Mouse (Mus musculus) CH12.LX (cell line): ENCODE data around the gene Nob1. TPM values are rescaled to one million over a fixed set of nuclear protein-coding genes. Genes with fewer than 3 reads are reported as not detected.

Source experiments
- DNase-seq: peaks from one replicate; pipeline ENCODE4 v3.0.0-alpha.2; 2013; ENCODE audit errors: extremely low read depth
- H3K27ac ChIP-seq: 2 replicates; pipeline ENCODE4 v1.5.1; 2012; ENCODE audit warnings: low read depth, mild to moderate bottlenecking, control low read depth, moderate library complexity; ENCODE audit not compliant: insufficient read depth
- H3K27me3 ChIP-seq: replicated peaks from 2 replicates; pipeline ENCODE3; 2012; ENCODE audit warnings: inconsistent platforms
- H3K36me3 ChIP-seq, 2 experiments: replicated peaks in 1 of 2; 2 replicates each; pipeline versions ENCODE3 to v1.6.1; 2012; ENCODE audit warnings: inconsistent platforms in 1 of 2, low read length in 1 of 2, mild to moderate bottlenecking in 1 of 2, mixed read lengths in 1 of 2, moderate library complexity in 1 of 2; ENCODE audit not compliant: control insufficient read depth in 1 of 2, insufficient read depth in 1 of 2
- H3K4me1 ChIP-seq, 2 experiments: 2 replicates each; pipeline ENCODE4 v1.6.1; 2012; ENCODE audit warnings: inconsistent platforms in 1 of 2, moderate library complexity in 1 of 2; ENCODE audit not compliant: insufficient read depth in 2 of 2, control insufficient read depth in 1 of 2
- H3K4me2 ChIP-seq: 2 replicates; pipeline ENCODE4 v1.6.1; 2012; ENCODE audit warnings: low read depth, mild to moderate bottlenecking, control low read depth; ENCODE audit not compliant: poor library complexity, insufficient read depth, severe bottlenecking
- H3K4me3 ChIP-seq, 3 experiments: fragments of 150-350 bp in 1 of 3; sonication (generic) in 1 of 3; replicated peaks in 1 of 3; 2 replicates each; pipeline versions ENCODE3 to v1.5.1; 2011 to 2012; ENCODE audit warnings: low read depth in 2 of 3, low read length in 2 of 3, mild to moderate bottlenecking in 2 of 3, moderate library complexity in 2 of 3, control low read depth in 1 of 3, improper control_type of control experiment in 1 of 3, inconsistent platforms in 1 of 3, mixed read lengths in 1 of 3; ENCODE audit not compliant: poor library complexity in 1 of 3
- H3K79me2 ChIP-seq: replicated peaks from 2 replicates; pipeline ENCODE4 v1.6.1; 2012; ENCODE audit warnings: mild to moderate bottlenecking, moderate library complexity; ENCODE audit not compliant: control insufficient read depth, poor library complexity, insufficient read depth, severe bottlenecking; ENCODE audit errors: extremely low read depth
- H3K9ac ChIP-seq: 2 replicates; pipeline ENCODE4 v1.6.1; 2012; ENCODE audit warnings: low read depth, mild to moderate bottlenecking, control low read depth, moderate library complexity; ENCODE audit not compliant: insufficient read depth
- H3K9me3 ChIP-seq: replicated peaks from 2 replicates; pipeline ENCODE3; 2012; ENCODE audit warnings: low read length, inconsistent platforms, mixed read lengths
- BHLHE40 ChIP-seq: IDR thresholded peaks from 2 replicates; pipeline ENCODE4 v1.6.1; 2011; ENCODE audit warnings: mild to moderate bottlenecking, low read depth, low read length, improper control_type of control experiment
- CHD2 ChIP-seq: IDR thresholded peaks from 2 replicates; pipeline ENCODE4 v1.6.1; 2011; ENCODE audit warnings: low read length, improper control_type of control experiment
- CTCF ChIP-seq, 2 experiments: IDR thresholded peaks in 1 of 2; conservative IDR thresholded peaks in 1 of 2; 2 replicates each; pipeline ENCODE4 v1.5.1; 2011 to 2012; ENCODE audit warnings: low read depth in 2 of 2, low read length in 2 of 2, improper control_type of control experiment in 1 of 2, inconsistent platforms in 1 of 2, mild to moderate bottlenecking in 1 of 2, moderate library complexity in 1 of 2
- E2F4 ChIP-seq: IDR thresholded peaks from 2 replicates; pipeline ENCODE4 v1.6.1; 2011; ENCODE audit warnings: low read depth, low read length, improper control_type of control experiment; ENCODE audit not compliant: insufficient replicate concordance
- ELF1 ChIP-seq: IDR thresholded peaks from 2 replicates; pipeline ENCODE4 v1.6.1; 2014; ENCODE audit warnings: low read depth, mild to moderate bottlenecking, inconsistent platforms, low read length, improper control_type of control experiment
- ETS1 ChIP-seq: conservative IDR thresholded peaks from 2 replicates; pipeline ENCODE4 v1.6.1; 2012; ENCODE audit warnings: low read depth, mild to moderate bottlenecking, inconsistent platforms, low read length, improper control_type of control experiment, moderate library complexity
- GABPA ChIP-seq: IDR thresholded peaks from 2 replicates; pipeline ENCODE4 v1.6.1; 2012; ENCODE audit warnings: low read depth, low read length, improper control_type of control experiment, inconsistent platforms; ENCODE audit not compliant: insufficient replicate concordance
- HCFC1 ChIP-seq: IDR thresholded peaks from 2 replicates; pipeline ENCODE4 v1.6.1; 2012; ENCODE audit warnings: low read depth, mild to moderate bottlenecking, inconsistent platforms, low read length, improper control_type of control experiment
- JUND ChIP-seq: conservative IDR thresholded peaks from 2 replicates; pipeline ENCODE4 v1.6.1; 2011; ENCODE audit warnings: low read depth, low read length, improper control_type of control experiment
- MEF2A ChIP-seq: IDR thresholded peaks from 2 replicates; pipeline ENCODE4 v1.6.1; 2014; ENCODE audit warnings: low read depth, mild to moderate bottlenecking, inconsistent platforms, low read length, improper control_type of control experiment, borderline replicate concordance
- NRF1 ChIP-seq: IDR thresholded peaks from 2 replicates; pipeline ENCODE4 v1.6.1; 2014; ENCODE audit warnings: low read depth, mild to moderate bottlenecking, inconsistent platforms, low read length, improper control_type of control experiment, moderate library complexity
- PAX5 ChIP-seq: IDR thresholded peaks from 2 replicates; pipeline ENCODE4 v1.6.1; 2012; ENCODE audit warnings: low read length, inconsistent platforms, mixed read lengths
- POLR2A ChIP-seq: IDR thresholded peaks from 2 replicates; pipeline ENCODE4 v1.6.1; 2011; ENCODE audit warnings: low read depth, mild to moderate bottlenecking, improper control_type of control experiment, low read length
- TBP ChIP-seq: conservative IDR thresholded peaks from 2 replicates; pipeline ENCODE4 v1.6.1; 2011; ENCODE audit warnings: low read depth, low read length, improper control_type of control experiment
- TCF12 ChIP-seq: IDR thresholded peaks from 2 replicates; pipeline ENCODE4 v1.6.1; 2014; ENCODE audit warnings: low read depth, mild to moderate bottlenecking, inconsistent platforms, low read length, improper control_type of control experiment
- UBTF ChIP-seq: IDR thresholded peaks from 2 replicates; pipeline ENCODE4 v1.6.1; 2012; ENCODE audit warnings: low read depth, mild to moderate bottlenecking, inconsistent platforms, low read length, improper control_type of control experiment, moderate library complexity
- ZKSCAN1 ChIP-seq: IDR thresholded peaks from 2 replicates; pipeline ENCODE4 v1.6.1; 2012; ENCODE audit warnings: low read depth, inconsistent platforms, low read length, improper control_type of control experiment, borderline replicate concordance
- dilution Hi-C: fragments of 300-500 bp; cut with MboI; formaldehyde crosslinking; loops from 2 replicates; pipeline ENCODE4 v1.14.3; 2020; ENCODE audit warnings: low sequenced_read_pairs; ENCODE audit not compliant: extremely low pct_unique_long_range_greater_than_20kb, extremely low pct_ligation_motif_present
- in situ Hi-C: fragments of 300-500 bp; cut with MboI; formaldehyde crosslinking; loops from 3 replicates; pipeline ENCODE4 v1.14.3; 2019; ENCODE audit warnings: low sequenced_read_pairs, low pct_ligation_motif_present, low pct_unique_long_range_greater_than_20kb, mixed read lengths
- polyA plus RNA-seq: library from polyadenylated mRNA; unstranded; fragments of >175 nt; gene quantifications from 2 replicates; pipeline ENCODE4 v1.2.1, GENCODE M21; 2012; ENCODE audit warnings: low read depth; ENCODE audit not compliant: insufficient read length
- total RNA-seq, 2 experiments: library from RNA; depleted of rRNA; stranded (reverse); fragments of 300-350 nt in 1 of 2; fragments of >200 nt in 1 of 2; gene quantifications; 2 replicates each; pipeline ENCODE4 v1.2.3; 2012 to 2014

Nob1 gene
- total and polyA plus RNA-seq, 3 experiments = 21.4 to 109 (median 73.1) TPM

GRCm38 (mm10) chr8:107395397-107395796 is 29.5 kb downstream of the Nob1 start:
- DNase-seq = no peak
- no peaks in the 10 kb centered on the region for H3K27me3 ChIP-seq
- dilution Hi-C loops = no loop called here
- no peaks in the 10 kb centered on the region for H3K9me3 ChIP-seq
- H3K27ac ChIP-seq = no peak overlapping the region
- no peaks in the 10 kb centered on the region for H3K79me2 ChIP-seq
- H3K4me1 ChIP-seq = peaks cover 5 to 20% of the 10 kb centered on the region in 2 experiments; a peak in 3 of 4 replicates
- in situ Hi-C loops = no loop called here
- H3K9ac ChIP-seq = no peak overlapping the region
- peaks cover 0 to 5% of the 10 kb centered on the region in 2 experiments for H3K36me3 ChIP-seq
- no peak overlapping the region for H3K4me2 ChIP-seq
- no peak overlapping the region for H3K4me3 ChIP-seq
- no peak for TF ChIP-seq E2F4
- no peak for TF ChIP-seq HCFC1
- TF ChIP-seq MEF2A = no peak
- no peak for TF ChIP-seq CHD2
- no peak for TF ChIP-seq UBTF
- no peak for TF ChIP-seq ZKSCAN1
- no peak for TF ChIP-seq BHLHE40
- no peak for TF ChIP-seq TBP
- TF ChIP-seq CTCF (conservative IDR thresholded peaks at IDR 0.05 in 1 of 2, IDR thresholded peaks at IDR 0.05 in 1 of 2; ENCODE audit: low read depth in 2 of 2, low read length in 2 of 2) = no peak
- TF ChIP-seq GABPA = no peak
- TF ChIP-seq ETS1 = no peak
- TF ChIP-seq ELF1 = no peak
- TF ChIP-seq JUND = no peak
- TF ChIP-seq POLR2A = no peak

- Histone ChIP-seq H3K9ac (no peak overlapping the region), H3K27me3 (no peaks in the 10 kb centered on the region), H3K4me3 (no peak overlapping the region), H3K27ac (no peak overlapping the region), H3K9me3 (no peaks in the 10 kb centered on the region)
- TF ChIP-seq JUND (no peak), NRF1 (no peak), TCF12 (no peak), PAX5 (no peak)
- TF ChIP-seq, all 38 proteins: peak for 0
- Histone ChIP-seq H3K36me3 (peaks cover 0 to 7% of the 10 kb centered on the region in 2 experiments), H3K79me2 (no peaks in the 10 kb centered on the region), H3K4me2 (no peak overlapping the region), H3K4me1 (peaks cover 3 to 4% of the 10 kb centered on the region in 2 experiments; a peak in 1 of 4 replicates)
- dilution Hi-C loops (no loop called here), in situ Hi-C loops (no loop called here)
- DNase-seq = no peak
Observed at GRCm38 (mm10) chr8:107391136-107391516, 33.7 kb downstream of the Nob1 start.
